Mouse (Mus musculus) ES-Bruce4 (cell line): ENCODE measurements around the gene Piga. TPM values are rescaled to one million over a fixed set of nuclear protein-coding genes. Genes with fewer than 3 reads are reported as not detected.

ENCODE experiments used
- H3K27ac ChIP-seq: 2 replicates; pipeline ENCODE4 v1.5.1; 2012; ENCODE audit warnings: low read length, inconsistent platforms; ENCODE audit not compliant: insufficient read depth
- H3K27me3 ChIP-seq: 2 replicates; pipeline ENCODE4 v1.6.1; 2012; ENCODE audit warnings: mild to moderate bottlenecking, low read length, inconsistent platforms; ENCODE audit not compliant: control insufficient read depth, poor library complexity, insufficient read depth, severe bottlenecking
- H3K36me3 ChIP-seq: 2 replicates; pipeline ENCODE4 v1.6.1; 2012; ENCODE audit warnings: inconsistent platforms, mild to moderate bottlenecking, low read length, moderate library complexity; ENCODE audit not compliant: control insufficient read depth, poor library complexity, insufficient read depth, severe bottlenecking
- H3K4me1 ChIP-seq: one replicate; pipeline ENCODE4 v1.8.1; 2011; ENCODE audit warnings: low read length; ENCODE audit not compliant: control insufficient read depth, insufficient read depth
- H3K4me3 ChIP-seq: 2 replicates; pipeline ENCODE4 v1.5.1; 2011; ENCODE audit warnings: low read depth, mild to moderate bottlenecking, low read length
- H3K9ac ChIP-seq: 2 replicates; pipeline ENCODE4 v1.6.1; 2012; ENCODE audit warnings: low read depth, mild to moderate bottlenecking, inconsistent platforms; ENCODE audit not compliant: poor library complexity, severe bottlenecking
- H3K9me3 ChIP-seq: replicated peaks from 2 replicates; pipeline ENCODE4 v1.6.1; 2012; ENCODE audit warnings: mild to moderate bottlenecking, low read length, inconsistent platforms; ENCODE audit not compliant: control insufficient read depth, poor library complexity, insufficient read depth, severe bottlenecking
- CTCF ChIP-seq: IDR thresholded peaks from one replicate; pipeline ENCODE4 v1.8.1; 2011; ENCODE audit warnings: low read depth, low read length
- EP300 ChIP-seq: IDR thresholded peaks from 2 replicates; pipeline ENCODE4 v1.6.1; 2011; ENCODE audit warnings: low read depth, low read length; ENCODE audit not compliant: insufficient read depth
- POLR2A ChIP-seq: IDR thresholded peaks from one replicate; pipeline ENCODE4 v1.8.1; 2011; ENCODE audit warnings: low read length; ENCODE audit not compliant: insufficient read depth
- polyA plus RNA-seq: library from polyadenylated mRNA; stranded (reverse); fragments of >200 nt; gene quantifications from 2 replicates; pipeline ENCODE4 v1.2.4, GENCODE M21; 2011; ENCODE audit warnings: low read depth; ENCODE audit not compliant: missing spikeins, insufficient read depth, insufficient read length

The Piga gene
- polyA plus RNA-seq, 1 experiment = 25.9 TPM

GRCm38 (mm10) chrX:164394091-164394490, 25.5 kb upstream of the Piga start:
- H3K9ac ChIP-seq = no peak overlapping the region
- H3K36me3 ChIP-seq = no peaks in the 10 kb centered on the region
- TF ChIP-seq POLR2A = no peak
- no peak for TF ChIP-seq EP300
- no peak for TF ChIP-seq CTCF
- H3K27me3 ChIP-seq = no peaks in the 10 kb centered on the region
- no peaks in the 10 kb centered on the region for H3K9me3 ChIP-seq
- no peaks in the 10 kb centered on the region for H3K4me1 ChIP-seq
- no peak overlapping the region for H3K27ac ChIP-seq
- H3K4me3 ChIP-seq = no peak overlapping the region

- no peak overlapping the region for H3K9ac ChIP-seq
- no peak for TF ChIP-seq EP300
- TF ChIP-seq POLR2A = no peak
- no peak for TF ChIP-seq CTCF
- no peaks in the 10 kb centered on the region for H3K4me1 ChIP-seq
- no peak overlapping the region for H3K27ac ChIP-seq
- no peaks in the 10 kb centered on the region for H3K9me3 ChIP-seq
- H3K36me3 ChIP-seq = no peaks in the 10 kb centered on the region
- no peak overlapping the region for H3K4me3 ChIP-seq
- H3K27me3 ChIP-seq = no peaks in the 10 kb centered on the region
Observed at GRCm38 (mm10) chrX:164398456-164398855, 21.1 kb upstream of the Piga start.

GRCm38 (mm10) chrX:164405080-164405649, 14.4 kb upstream of the Piga start:
- Histone ChIP-seq H3K4me1 (no peaks in the 10 kb centered on the region), H3K36me3 (no peaks in the 10 kb centered on the region), H3K4me3 (no peak overlapping the region), H3K9ac (no peak overlapping the region), H3K9me3 (no peaks in the 10 kb centered on the region), H3K27me3 (no peaks in the 10 kb centered on the region), H3K27ac (no peak overlapping the region)
- no peak for TF ChIP-seq POLR2A

GRCm38 (mm10) chrX:164406133-164407022, 13.2 kb upstream of the Piga start:
- TF ChIP-seq POLR2A = no peak
- no peak for TF ChIP-seq CTCF
- no peak for TF ChIP-seq EP300
- no peaks in the 10 kb centered on the region for H3K4me1 ChIP-seq
- no peaks in the 10 kb centered on the region for H3K36me3 ChIP-seq
- H3K9ac ChIP-seq = no peak overlapping the region
- no peaks in the 10 kb centered on the region for H3K27me3 ChIP-seq
- H3K27ac ChIP-seq = no peak overlapping the region
- no peaks in the 10 kb centered on the region for H3K9me3 ChIP-seq
- H3K4me3 ChIP-seq = no peak overlapping the region

GRCm38 (mm10) chrX:164408301-164408927, 11.2 kb upstream of the Piga start:
- Histone ChIP-seq H3K27me3 (no peaks in the 10 kb centered on the region), H3K9me3 (no peaks in the 10 kb centered on the region), H3K36me3 (no peaks in the 10 kb centered on the region), H3K9ac (no peak overlapping the region), H3K4me3 (no peak overlapping the region), H3K27ac (no peak overlapping the region), H3K4me1 (no peaks in the 10 kb centered on the region)
- TF ChIP-seq CTCF (no peak), EP300 (no peak), POLR2A (no peak)

GRCm38 (mm10) chrX:164410562-164410961, 9.0 kb upstream of the Piga start:
- Histone ChIP-seq H3K27me3 (no peaks in the 10 kb centered on the region), H3K27ac (no peak overlapping the region), H3K9me3 (no peaks in the 10 kb centered on the region), H3K4me3 (no peak overlapping the region), H3K36me3 (no peaks in the 10 kb centered on the region), H3K9ac (no peak overlapping the region), H3K4me1 (no peaks in the 10 kb centered on the region)
- TF ChIP-seq EP300 (no peak), CTCF (no peak), POLR2A (no peak)
